In genomic region chr13:98896434-98897126, GRCm38 (mm10) we compare ENCODE assay signal across 12 mouse cellular contexts. TPM values are rescaled to one million over a fixed set of nuclear protein-coding genes. Genes with fewer than 3 reads are reported as not detected.
A peak's percentile ranks its signal among the peaks of the same experiment; 100 is the strongest.
DNase-seq lines count a peak whose midpoint lies in the region; ATAC-seq and TF ChIP-seq lines count a peak whose summit lies in the region.
"Had no signal": no experiment of that assay in that cellular context is flagged by ENCODE, and none has a peak within 500 bp of the region (broad histone marks: within the 10 kb centered on the region; RNA-seq: fewer than 3 reads in every experiment).

No protein-coding gene starts in this region.

- H3K27ac ChIP-seq in lung, embryonic 14.5 days (ENCODE audit: low read depth) = no peak overlapping the region
- H3K27ac ChIP-seq in lung, postnatal 0 days (ENCODE audit: low read length) = no peak overlapping the region
- H3K27ac ChIP-seq in liver, embryonic 16.5 days (ENCODE audit: low read length) = peak overlapping the region; percentile 68
- peak overlapping the region; percentile 14; the same call in 1 of the 2 replicates for H3K27ac ChIP-seq in stomach, postnatal 0 days (replicated peaks)
- H3K27ac ChIP-seq: forebrain, embryonic 13.5 days; limb, embryonic 12.5 days; midbrain, embryonic 13.5 days had no signal

- no peak overlapping the region for H3K4me2 ChIP-seq in lung, embryonic 14.5 days
- no peak overlapping the region for H3K4me2 ChIP-seq in lung, postnatal 0 days (replicated peaks; ENCODE audit: low read depth, low read length)
- H3K4me2 ChIP-seq in liver, embryonic 16.5 days (ENCODE audit: low read depth, low read length) = peak overlapping the region; percentile 38
- H3K4me2 ChIP-seq in stomach, postnatal 0 days (replicated peaks; ENCODE audit: low read depth) = no peak overlapping the region
- H3K4me2 ChIP-seq: forebrain, embryonic 13.5 days; limb, embryonic 12.5 days; midbrain, embryonic 13.5 days had no signal

- H3K9me3 ChIP-seq in lung, embryonic 14.5 days (ENCODE audit: low read depth, low read length) = no peaks in the 10 kb centered on the region
- H3K9me3 ChIP-seq in lung, postnatal 0 days (ENCODE audit: low read length) = no peaks in the 10 kb centered on the region
- no peaks in the 10 kb centered on the region for H3K9me3 ChIP-seq in liver, embryonic 16.5 days (replicated peaks; ENCODE audit: control insufficient read depth, low read length)
- H3K9me3 ChIP-seq in stomach, postnatal 0 days (ENCODE audit: control insufficient read depth, low read length) = no peaks in the 10 kb centered on the region
- H3K9me3 ChIP-seq: forebrain, embryonic 13.5 days; limb, embryonic 12.5 days; midbrain, embryonic 13.5 days had no signal

- ATAC-seq in lung, embryonic 14.5 days (ENCODE audit: insufficient read depth) = 0 out of 2 replicates have a peak, but pooled peaks have one; percentile 21
- no peak; the same call in 1 of the 2 replicates for ATAC-seq in lung, postnatal 0 days
- peak; percentile 90 for ATAC-seq in granulocyte monocyte progenitor cell, adult 5-6 weeks (replicated peaks; ENCODE audit: poor library complexity, severe bottlenecking)
- peak; percentile 89 for ATAC-seq in liver, embryonic 16.5 days (ENCODE audit: low read depth)
- peak; percentile 65 for ATAC-seq in stomach, postnatal 0 days (ENCODE audit: low FRiP score, low TSS enrichment)
- ATAC-seq: forebrain, embryonic 13.5 days; hindbrain, embryonic 16.5 days; midbrain, embryonic 13.5 days had no signal

- H3K4me1 ChIP-seq in lung, embryonic 14.5 days (ENCODE audit: insufficient read depth) = 0 out of 2 replicates have a peak, but pooled peaks cover 3% of the 10 kb centered on the region
- peaks cover 6% of the 10 kb centered on the region for H3K4me1 ChIP-seq in lung, postnatal 0 days (ENCODE audit: insufficient read depth, low read depth, low read length)
- H3K4me1 ChIP-seq in liver, embryonic 16.5 days (ENCODE audit: control insufficient read depth, low read depth, low read length) = peaks cover 36% of the 10 kb centered on the region
- peaks cover 4% of the 10 kb centered on the region; the same call in 1 of the 2 replicates for H3K4me1 ChIP-seq in stomach, postnatal 0 days (replicated peaks; ENCODE audit: control insufficient read depth, insufficient read depth)

- H3K36me3 ChIP-seq in lung, embryonic 14.5 days (ENCODE audit: insufficient read depth) = no peaks in the 10 kb centered on the region
- H3K36me3 ChIP-seq in lung, postnatal 0 days (ENCODE audit: insufficient read depth, low read length) = no peaks in the 10 kb centered on the region
- no peaks in the 10 kb centered on the region for H3K36me3 ChIP-seq in liver, embryonic 16.5 days (ENCODE audit: control insufficient read depth, insufficient read depth)
- no peaks in the 10 kb centered on the region for H3K36me3 ChIP-seq in stomach, postnatal 0 days (ENCODE audit: control insufficient read depth, insufficient read depth, low read length)
- H3K36me3 ChIP-seq: midbrain, embryonic 13.5 days had no signal

- H3K4me3 ChIP-seq in lung, embryonic 14.5 days (ENCODE audit: low read depth, low read length) = no peak overlapping the region
- no peak overlapping the region for H3K4me3 ChIP-seq in lung, postnatal 0 days (ENCODE audit: low read depth, low read length)
- no peak overlapping the region for H3K4me3 ChIP-seq in liver, embryonic 16.5 days (ENCODE audit: low read depth, low read length)
- no peak overlapping the region for H3K4me3 ChIP-seq in stomach, postnatal 0 days (ENCODE audit: low read depth, low read length)
- H3K4me3 ChIP-seq: forebrain, embryonic 13.5 days; limb, embryonic 12.5 days; midbrain, embryonic 13.5 days had no signal

- H3K9ac ChIP-seq in lung, embryonic 14.5 days = no peak overlapping the region
- H3K9ac ChIP-seq in lung, postnatal 0 days (replicated peaks; ENCODE audit: low read depth) = no peak overlapping the region
- no peak overlapping the region for H3K9ac ChIP-seq in liver, embryonic 16.5 days (ENCODE audit: low read depth, low read length)
- H3K9ac ChIP-seq in stomach, postnatal 0 days (ENCODE audit: low read length) = no peak overlapping the region
- H3K9ac ChIP-seq: forebrain, embryonic 13.5 days; limb, embryonic 12.5 days; midbrain, embryonic 13.5 days had no signal

- DNase-seq in lung, embryonic 14.5 days = no peak
- no peak for DNase-seq in lung, postnatal 0 days (ENCODE audit: low spot score)
- DNase-seq in stomach, postnatal 0 days (ENCODE audit: low spot score) = no peak
- DNase-seq in frontal cortex, postnatal 36 days (ENCODE audit: low spot score in 2 of 2) = no peak
- DNase-seq in cerebellum, postnatal 4 days (ENCODE audit: low spot score in 2 of 2) = no peak
- no peak for DNase-seq in layer of hippocampus, postnatal 36 days

- no peaks in the 10 kb centered on the region for H3K27me3 ChIP-seq in lung, embryonic 14.5 days (ENCODE audit: insufficient read depth, low read length)
- H3K27me3 ChIP-seq in lung, postnatal 0 days (replicated peaks; ENCODE audit: insufficient read depth, low read length) = no peaks in the 10 kb centered on the region
- H3K27me3 ChIP-seq in liver, embryonic 16.5 days (ENCODE audit: control insufficient read depth, insufficient read depth, low read depth, low read length) = no peaks in the 10 kb centered on the region
- H3K27me3 ChIP-seq in stomach, postnatal 0 days (ENCODE audit: control insufficient read depth, insufficient read depth, low read length) = no peaks in the 10 kb centered on the region
- H3K27me3 ChIP-seq: forebrain, embryonic 13.5 days; limb, embryonic 12.5 days; midbrain, embryonic 13.5 days had no signal

- TF ChIP-seq CTCF in lung, embryonic 14.5 days (IDR thresholded peaks at IDR 0.05; ENCODE audit: low read depth) = no peak
- no peak for TF ChIP-seq CTCF in lung, postnatal 0 days (IDR thresholded peaks at IDR 0.05)
- no peak for TF ChIP-seq CTCF in stomach, postnatal 0 days (IDR thresholded peaks at IDR 0.05; ENCODE audit: low read depth)

- 57% methylated on average over 7 of the region's 7 CpGs for WGBS in lung, embryonic 14.5 days
- 51% methylated on average over 7 of the region's 7 CpGs for WGBS in lung, postnatal 0 days
- 40% methylated on average over 7 of the region's 7 CpGs for WGBS in liver, embryonic 16.5 days (ENCODE audit: insufficient replicate concordance)
- WGBS in stomach, postnatal 0 days = 40% methylated on average over 7 of the region's 7 CpGs

- TF ChIP-seq EP300 in lung, postnatal 0 days (IDR thresholded peaks at IDR 0.05) = no peak
- TF ChIP-seq EP300 in stomach, postnatal 0 days (optimal IDR thresholded peaks at IDR 0.05) = no peak

RNA-seq across cellular contexts. Expression of gene Tnpo1, which starts 29.6 kb away (rescaled TPM):
- 39.3 and 46.5 TPM in 2 replicates for polyA plus RNA-seq in lung, embryonic 14.5 days (2014; fragmentation: Nextera tagmentation; extraction: Ambion mirVana)
- 20.3 and 22.6 TPM in 2 replicates for polyA plus RNA-seq in lung, postnatal 0 days (2015; fragmentation: Nextera tagmentation; extraction: Ambion mirVana)
- total RNA-seq in granulocyte monocyte progenitor cell, adult 5-6 weeks (2014; fragmentation: Nextera tagmentation) = 123 and 142 TPM in 2 replicates
- total RNA-seq in granulocyte monocyte progenitor cell, adult 5-6 weeks (2017) = 119 and 134 TPM in 2 replicates
- 18.1 and 20.9 TPM in 2 replicates for polyA plus RNA-seq in liver, embryonic 16.5 days (2015; fragmentation: Nextera tagmentation; extraction: Ambion mirVana)
- 17.1 and 20.7 TPM in 2 replicates for polyA plus RNA-seq in stomach, postnatal 0 days (2015; fragmentation: Nextera tagmentation; extraction: Ambion mirVana)
- total RNA-seq in layer of hippocampus, postnatal 36 days (2021) = 10 to 100 TPM; 61.4 to 74.3 TPM

Comparison
In these comparisons a context has a peak if more than half of its experiments do, and no peak if none do; other contexts are left out.
1. H3K27ac ChIP-seq: peak in liver, embryonic 16.5 days (single experiment) and stomach, postnatal 0 days (single experiment); none in lung, embryonic 14.5 days (single experiment) and lung, postnatal 0 days (single experiment).